Mouse (Mus musculus) kidney, postnatal 0 days (tissue): ENCODE results near the gene Smco3. TPM values are rescaled to one million over a fixed set of nuclear protein-coding genes. Genes with fewer than 3 reads are reported as not detected.

Experiments
- ATAC-seq: fragments of 200-750 bp; cut with Nextera tagmentation; replicated peaks from 2 replicates; pipeline ENCODE4 v1.8.0; 2017; ENCODE audit warnings: low read depth, moderate number of reproducible peaks, moderate TSS enrichment, moderate library complexity; ENCODE audit not compliant: low FRiP score
- DNase-seq: peaks from one replicate; pipeline ENCODE4 v3.0.0-alpha.2; 2016; ENCODE audit warnings: low spot score
- H3K27ac ChIP-seq: fragments of 300-500 bp; sonication (generic); 2 replicates; pipeline ENCODE4 v1.5.1; 2014; ENCODE audit warnings: mild to moderate bottlenecking
- H3K27me3 ChIP-seq: fragments of 300-500 bp; sonication (generic); 2 replicates; pipeline ENCODE4 v1.6.1; 2014; ENCODE audit warnings: low read length, mixed read lengths; ENCODE audit not compliant: insufficient read depth
- H3K36me3 ChIP-seq: fragments of 300-500 bp; sonication (generic); 2 replicates; pipeline ENCODE4 v1.6.1; 2014; ENCODE audit warnings: low read length, mixed read lengths; ENCODE audit not compliant: insufficient read depth
- H3K4me1 ChIP-seq: fragments of 300-500 bp; sonication (generic); replicated peaks from 2 replicates; pipeline ENCODE4 v1.6.1; 2014; ENCODE audit warnings: antibody characterized with exemption, low read length, mixed read lengths; ENCODE audit not compliant: insufficient read depth
- H3K4me2 ChIP-seq: fragments of 300-500 bp; sonication (generic); 2 replicates; pipeline ENCODE4 v1.6.1; 2014; ENCODE audit warnings: mild to moderate bottlenecking, low read length, moderate library complexity, mixed read lengths
- H3K4me3 ChIP-seq: fragments of 300-500 bp; sonication (generic); replicated peaks from 2 replicates; pipeline ENCODE4 v1.5.1; 2014; ENCODE audit warnings: low read depth, low read length
- H3K9ac ChIP-seq: fragments of 300-500 bp; sonication (generic); 2 replicates; pipeline ENCODE4 v1.6.1; 2014; ENCODE audit warnings: low read depth, low read length
- H3K9me3 ChIP-seq: fragments of 300-500 bp; sonication (generic); replicated peaks from 2 replicates; pipeline ENCODE4 v1.6.1; 2016; ENCODE audit warnings: low read length, inconsistent platforms, mixed read lengths
- CTCF ChIP-seq: IDR thresholded peaks from 2 replicates; pipeline ENCODE4 v1.5.1; 2016; ENCODE audit warnings: antibody characterized with exemption, low read depth, mild to moderate bottlenecking, moderate library complexity
- WGBS: fragments of 180-500 bp; shearing (Covaris S2); extraction: QIAGEN DNeasy Blood & Tissue Kit; methylation state at CpG from one replicate; pipeline ENCODE4 v1.1.7; 2014; 5-methylcytosine and 5-hydroxymethylcytosine counted together
- microRNA-seq: library from miRNA; unstranded; fragments of <30 nt; microRNA quantifications from one replicate; pipeline ENCODE4, GENCODE M21; 2016
- polyA plus RNA-seq: library from polyadenylated mRNA; unstranded; fragments of >200 nt; fragmentation: Nextera tagmentation; extraction: Ambion mirVana; gene quantifications from 2 replicates; pipeline ENCODE4 v1.2.1, GENCODE M21; 2015

The Smco3 gene
- polyA plus RNA-seq, 1 experiment from 2014 or later, result 2.1 TPM

GRCm38 (mm10) chr6:136789391-136789971 is 45.8 kb downstream of the Smco3 start:
- no peak for TF ChIP-seq CTCF
- Histone ChIP-seq H3K4me2 (no peak overlapping the region), H3K4me3 (no peak overlapping the region), H3K27me3 (no peaks in the 10 kb centered on the region), H3K4me1 (no peaks in the 10 kb centered on the region), H3K9me3 (no peaks in the 10 kb centered on the region), H3K36me3 (no peaks in the 10 kb centered on the region), H3K9ac (no peak overlapping the region), H3K27ac (peak overlapping the region; percentile 85)
- 43% methylated on average over 5 of the region's 5 CpGs for WGBS
- ATAC-seq, result peak; percentile 72; the same call in 1 of the 2 replicates
- DNase-seq, result peak; percentile 87

DNA sequence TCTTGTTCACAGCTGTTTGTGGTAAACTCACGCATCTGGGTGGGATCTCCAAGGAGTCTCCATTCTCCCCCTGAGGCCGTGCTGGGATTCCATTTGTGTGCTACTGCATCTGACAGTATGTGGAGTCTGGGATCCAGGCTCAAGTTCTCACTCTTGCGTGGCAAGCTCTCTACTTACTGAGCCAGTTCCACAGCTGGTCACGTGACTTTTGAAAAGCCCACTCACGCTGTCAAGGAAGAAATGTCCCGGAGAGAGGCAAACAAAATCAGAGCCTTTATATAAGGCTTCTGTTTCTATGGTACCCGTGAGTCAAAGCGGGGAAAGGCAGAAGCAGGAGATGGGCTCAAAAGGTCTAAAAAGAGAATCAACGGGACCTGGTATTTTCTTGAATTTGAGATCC is 52.5 kb downstream of the Smco3 start:
- Histone ChIP-seq H3K4me2 (no peak overlapping the region), H3K27me3 (no peaks in the 10 kb centered on the region), H3K9ac (no peak overlapping the region), H3K4me3 (no peak overlapping the region), H3K4me1 (no peaks in the 10 kb centered on the region), H3K36me3 (no peaks in the 10 kb centered on the region), H3K27ac (no peak overlapping the region), H3K9me3 (no peaks in the 10 kb centered on the region)
- no peak for TF ChIP-seq CTCF
- ATAC-seq (no peak), DNase-seq (no peak)
- WGBS, result 90% methylated on average over 9 of the region's 9 CpGs

DNA sequence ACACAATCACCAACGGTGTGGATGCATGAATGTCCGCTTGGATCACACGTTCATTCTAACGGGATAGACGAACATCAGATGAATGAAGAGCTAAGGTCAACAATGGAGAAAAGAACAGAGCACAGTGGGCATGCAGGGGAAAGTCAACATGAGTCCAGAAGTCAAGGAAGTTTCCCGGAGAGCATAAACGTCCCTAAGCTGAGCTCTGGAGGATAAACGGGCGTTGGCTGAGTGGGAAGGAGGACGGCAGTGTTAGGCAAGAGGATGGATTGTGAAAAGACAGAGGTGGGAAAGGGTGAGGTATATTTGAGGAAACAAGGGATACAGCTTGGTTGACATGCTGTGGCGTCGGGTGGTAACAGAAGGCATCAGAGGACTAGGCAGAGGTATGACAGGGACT is 53.1 kb downstream of the Smco3 start:
- no peak for TF ChIP-seq CTCF
- Histone ChIP-seq H3K36me3 (no peaks in the 10 kb centered on the region), H3K9ac (no peak overlapping the region), H3K27me3 (no peaks in the 10 kb centered on the region), H3K9me3 (no peaks in the 10 kb centered on the region), H3K27ac (no peak overlapping the region), H3K4me1 (no peaks in the 10 kb centered on the region), H3K4me2 (no peak overlapping the region), H3K4me3 (no peak overlapping the region)
- 88% methylated on average over 12 of the region's 12 CpGs for WGBS
- DNase-seq, result no peak
- no peak for ATAC-seq

GRCm38 (mm10) chr6:136781377-136781986 is 53.8 kb downstream of the Smco3 start, which contains the start of gene Gucy2c:
Gene Gucy2c (minus strand): TSS chr6:136781765.
- Histone ChIP-seq H3K27ac (no peak within 1 kb of the TSS), H3K9me3 (no peaks in the 10 kb centered on the region), H3K36me3 (no peaks in the 10 kb centered on the region), H3K27me3 (no peaks in the 10 kb centered on the region), H3K4me2 (no peak within 1 kb of the TSS), H3K4me3 (no peak within 1 kb of the TSS), H3K4me1 (no peaks in the 10 kb centered on the region), H3K9ac (no peak within 1 kb of the TSS)
- DNase-seq (no peak), ATAC-seq (no peak)
- no peak for TF ChIP-seq CTCF
- WGBS, result 69% methylated on average over 20 of the region's 20 CpGs

Small RNA genes lying within 50 kb of the gene (microRNA-seq; reads per million reads assigned to microRNA genes)
- gene Gm44364, result not detected

Other genes starting within 250 kb of the Smco3 start
- 5.2 and 7.0 TPM in 2 replicates for gene Plbd1, start 173.5 kb downstream of the Smco3 start, polyA plus RNA-seq
- gene Gucy2c, start 53.7 kb downstream of the Smco3 start, polyA plus RNA-seq, result 0.04 and 0.11 TPM in 2 replicates
- 0.64 and 0.88 TPM in 2 replicates for gene Hist4h4, start 31.0 kb downstream of the Smco3 start, polyA plus RNA-seq
- 168 and 180 TPM in 2 replicates for gene H2afj, start 27.2 kb downstream of the Smco3 start, polyA plus RNA-seq
- 1.6 and 2.1 TPM in 2 replicates for gene BC049715, start 7.8 kb downstream of the Smco3 start, polyA plus RNA-seq
- 76.4 and 82.9 TPM in 2 replicates for gene Wbp11, start 7.2 kb downstream of the Smco3 start, polyA plus RNA-seq
- 7.4 and 9.3 TPM in 2 replicates for gene Art4, start 22.3 kb upstream of the Smco3 start, polyA plus RNA-seq
- gene Mgp, start 40.4 kb upstream of the Smco3 start, polyA plus RNA-seq, result 605 and 626 TPM in 2 replicates
- 0.23 and 0.34 TPM in 2 replicates for gene Erp27, start 86.7 kb upstream of the Smco3 start, polyA plus RNA-seq
- 0.04 and 0.67 TPM in 2 replicates for gene Pde6h, start 88.4 kb upstream of the Smco3 start, polyA plus RNA-seq
- gene Arhgdib, start 106.4 kb upstream of the Smco3 start, polyA plus RNA-seq, result 105 and 106 TPM in 2 replicates